Comparison of ENCODE assay signal across 17 mouse cellular contexts in the genomic region with DNA sequence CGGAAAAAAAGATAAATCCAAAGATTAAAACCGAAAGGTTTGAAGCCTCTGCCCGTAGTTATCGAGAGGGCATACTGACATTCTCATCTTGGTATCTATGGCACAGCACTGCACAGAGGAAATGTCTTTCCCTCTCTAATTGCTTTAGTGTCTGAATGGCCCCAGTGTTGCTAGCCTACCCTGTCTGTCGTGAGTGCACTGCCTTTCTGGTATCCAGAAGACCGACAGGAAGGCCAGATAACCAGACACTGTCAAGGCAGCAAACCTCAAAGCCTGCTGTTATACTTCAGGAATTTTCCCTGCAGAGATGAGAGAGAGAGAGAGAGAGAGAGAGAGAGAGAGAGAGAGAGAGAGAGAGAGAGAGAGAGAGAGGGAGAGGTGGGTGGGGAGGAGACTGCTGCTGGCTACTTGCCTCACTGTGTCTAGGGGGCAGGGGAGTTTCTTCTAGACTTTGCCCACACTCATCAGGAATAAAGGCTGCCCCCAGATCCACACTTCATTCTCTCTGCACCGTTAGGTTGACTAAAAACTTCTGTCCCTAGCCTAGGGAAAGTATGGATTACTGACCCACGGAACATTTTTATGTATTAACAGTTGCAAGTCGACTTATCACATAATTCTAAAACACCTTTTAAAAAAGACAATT. TPM values are rescaled to one million over a fixed set of nuclear protein-coding genes. Genes with fewer than 3 reads are reported as not detected.
DNase-seq lines count a peak whose midpoint lies in the region; ATAC-seq lines count a peak whose summit lies in the region.
"Had no signal": no experiment of that assay in that cellular context is flagged by ENCODE, and none has a peak within 500 bp of the region (broad histone marks: within the 10 kb centered on the region; RNA-seq: fewer than 3 reads in every experiment).

No protein-coding gene starts in this region.

- no peak overlapping the region for H3K4me3 ChIP-seq in heart, embryonic 11.5 days (ENCODE audit: low read depth, low read length)
- H3K4me3 ChIP-seq in lung, embryonic 16.5 days (ENCODE audit: low read length): no peak overlapping the region
- no peak overlapping the region for H3K4me3 ChIP-seq in intestine, embryonic 16.5 days (ENCODE audit: low read length)
- H3K4me3 ChIP-seq: hindbrain, embryonic 10.5 days; left cerebral cortex, adult 2 months; limb, embryonic 12.5 days had no signal

- H3K4me1 ChIP-seq in heart, embryonic 11.5 days (ENCODE audit: control insufficient read depth, insufficient read depth, low read length): peaks cover 5% of the 10 kb centered on the region; the same call in 1 of the 2 replicates
- H3K4me1 ChIP-seq in lung, embryonic 16.5 days (replicated peaks; ENCODE audit: control insufficient read depth, insufficient read depth, low read length): peaks cover 28% of the 10 kb centered on the region
- H3K4me1 ChIP-seq in intestine, embryonic 16.5 days (ENCODE audit: control insufficient read depth, insufficient read depth, low read length): 0 out of 2 replicates have a peak, but pooled peaks cover 4% of the 10 kb centered on the region

- no peak overlapping the region for H3K9ac ChIP-seq in heart, embryonic 11.5 days (ENCODE audit: low read depth, low read length)
- no peak overlapping the region for H3K9ac ChIP-seq in lung, embryonic 16.5 days (ENCODE audit: low read length)
- no peak overlapping the region for H3K9ac ChIP-seq in intestine, embryonic 16.5 days (ENCODE audit: low read depth, low read length)
- H3K9ac ChIP-seq: limb, embryonic 12.5 days had no signal

- ATAC-seq in heart, embryonic 11.5 days (replicated peaks; ENCODE audit: insufficient number of reproducible peaks, low FRiP score, low TSS enrichment): no peak
- ATAC-seq in lung, embryonic 16.5 days (ENCODE audit: low read depth): no peak
- ATAC-seq in common myeloid progenitor, adult 5-6 weeks (replicated peaks; ENCODE audit: low read depth, poor library complexity, severe bottlenecking): peak; percentile 60; the same call in 1 of the 2 replicates
- ATAC-seq in intestine, embryonic 16.5 days: 0 out of 2 replicates have a peak, but pooled peaks have one; percentile 50
- ATAC-seq: forebrain, embryonic 14.5 days; inflammation-experienced regulatory T-cells, adult 6 months had no signal

- H3K27me3 ChIP-seq in heart, embryonic 11.5 days (ENCODE audit: control insufficient read depth, insufficient read depth, low read length): no peaks in the 10 kb centered on the region
- H3K27me3 ChIP-seq in lung, embryonic 16.5 days (ENCODE audit: control insufficient read depth, insufficient read depth, low read depth, low read length): no peaks in the 10 kb centered on the region
- no peaks in the 10 kb centered on the region for H3K27me3 ChIP-seq in intestine, embryonic 16.5 days (replicated peaks; ENCODE audit: control insufficient read depth, insufficient read depth, low read length)

- peak overlapping the region; percentile 29; the same call in 1 of the 2 replicates for H3K4me2 ChIP-seq in heart, embryonic 11.5 days
- H3K4me2 ChIP-seq in lung, embryonic 16.5 days (ENCODE audit: low read depth, low read length): peak overlapping the region; percentile 1; the same call in 1 of the 2 replicates
- H3K4me2 ChIP-seq in intestine, embryonic 16.5 days (ENCODE audit: low read depth, low read length): no peak overlapping the region
- H3K4me2 ChIP-seq: limb, embryonic 12.5 days had no signal

- no peaks in the 10 kb centered on the region for H3K9me3 ChIP-seq in heart, embryonic 11.5 days (replicated peaks; ENCODE audit: control insufficient read depth, low read length)
- H3K9me3 ChIP-seq in lung, embryonic 16.5 days (ENCODE audit: control insufficient read depth, low read length): no peaks in the 10 kb centered on the region
- no peaks in the 10 kb centered on the region for H3K9me3 ChIP-seq in intestine, embryonic 16.5 days (ENCODE audit: control insufficient read depth, low read length)
- H3K9me3 ChIP-seq: G1E; hindbrain, embryonic 10.5 days; limb, embryonic 12.5 days had no signal

- no peak for DNase-seq in heart, adult 18-20 months
- no peak for DNase-seq in lung, postnatal 4 days
- no peak for DNase-seq in spleen, postnatal 10 days (ENCODE audit: low spot score in 2 of 2)
- DNase-seq: adrenal gland, adult 8-10 months; cerebellum, adult 2 months; lung, adult 18-20 months had no signal

- H3K36me3 ChIP-seq in heart, embryonic 11.5 days (ENCODE audit: control insufficient read depth, insufficient read depth, low read length): no peaks in the 10 kb centered on the region
- no peaks in the 10 kb centered on the region for H3K36me3 ChIP-seq in lung, embryonic 16.5 days (ENCODE audit: control insufficient read depth, insufficient read depth, low read length)
- H3K36me3 ChIP-seq in intestine, embryonic 16.5 days (ENCODE audit: control insufficient read depth, insufficient read depth, low read length): no peaks in the 10 kb centered on the region
- H3K36me3 ChIP-seq: G1E; hindbrain, embryonic 10.5 days; limb, embryonic 12.5 days had no signal

- H3K27ac ChIP-seq in heart, embryonic 11.5 days (ENCODE audit: low read depth, low read length): peak overlapping the region; percentile 65
- H3K27ac ChIP-seq in lung, embryonic 16.5 days (ENCODE audit: low read length): peak overlapping the region; percentile 57
- no peak overlapping the region for H3K27ac ChIP-seq in intestine, embryonic 16.5 days (ENCODE audit: low read length)
- H3K27ac ChIP-seq: hindbrain, embryonic 10.5 days; kidney, postnatal 0 days; left cerebral cortex, adult 2 months; limb, embryonic 12.5 days had no signal

- 33% methylated on average over 9 of the region's 9 CpGs for WGBS in heart, embryonic 11.5 days (ENCODE audit: insufficient replicate concordance)
- 29% methylated on average over 9 of the region's 9 CpGs for WGBS in lung, embryonic 16.5 days
- WGBS in intestine, embryonic 16.5 days: 50% methylated on average over 9 of the region's 9 CpGs

RNA-seq across cellular contexts. Expression of a gene that starts 10.1 kb away (rescaled TPM):
- 8.2 and 10.9 TPM in 2 replicates for polyA plus RNA-seq in heart, embryonic 11.5 days (2014; fragmentation: Nextera tagmentation; extraction: Ambion mirVana)
- 10 to 100 TPM; 11.2 to 11.5 TPM for total RNA-seq in heart, adult 18-20 months (2021)
- polyA plus RNA-seq in lung, embryonic 16.5 days (2015; fragmentation: Nextera tagmentation; extraction: Ambion mirVana): 5.7 and 6.9 TPM in 2 replicates
- 8.5 and 11.9 TPM in 2 replicates for total RNA-seq in common myeloid progenitor, adult 5-6 weeks (2017)
- polyA plus RNA-seq in intestine, embryonic 16.5 days (2015; fragmentation: Nextera tagmentation; extraction: Ambion mirVana): 6.3 and 6.6 TPM in 2 replicates

Comparison
In these comparisons a context has a peak if more than half of its experiments do, and no peak if none do; other contexts are left out.
1. ATAC-seq: peak in common myeloid progenitor, adult 5-6 weeks (single experiment) and intestine, embryonic 16.5 days (single experiment); none in heart, embryonic 11.5 days (single experiment) and lung, embryonic 16.5 days (single experiment).